Mouse (Mus musculus) MEL (cell line): ENCODE results near the gene Ttll6. TPM values are rescaled to one million over a fixed set of nuclear protein-coding genes. Genes with fewer than 3 reads are reported as not detected.

Experiments
- DNase-seq: peaks from one replicate; pipeline ENCODE4 v3.0.0; 2011; ENCODE audit warnings: low read depth, low spot score
- H3K27ac ChIP-seq: 2 replicates; pipeline ENCODE4 v1.5.1; 2012; ENCODE audit warnings: low read depth, mild to moderate bottlenecking, control low read depth, low read length, moderate library complexity; ENCODE audit not compliant: control insufficient read depth
- H3K27me3 ChIP-seq, 2 experiments: fragments of 150-350 bp in 1 of 2; sonication (generic) in 1 of 2; 2 replicates each; pipeline ENCODE4 v1.6.1; 2012; ENCODE audit warnings: low read length in 2 of 2, mild to moderate bottlenecking in 2 of 2, improper control_type of control experiment in 1 of 2, moderate library complexity in 1 of 2; ENCODE audit not compliant: insufficient read depth in 2 of 2, control insufficient read depth in 1 of 2
- H3K36me3 ChIP-seq, 2 experiments: 2 replicates each; pipeline ENCODE4 v1.6.1; 2012 to 2014; ENCODE audit warnings: low read length in 2 of 2, improper control_type of control experiment in 1 of 2, inconsistent platforms in 1 of 2, mild to moderate bottlenecking in 1 of 2; ENCODE audit not compliant: insufficient read depth in 2 of 2, control insufficient read depth in 1 of 2
- H3K4me1 ChIP-seq, 2 experiments: fragments of 150-350 bp in 1 of 2; sonication (generic) in 1 of 2; 2 replicates each; pipeline ENCODE4 v1.6.1; 2012; ENCODE audit warnings: low read length in 2 of 2, improper control_type of control experiment in 1 of 2, mild to moderate bottlenecking in 1 of 2; ENCODE audit not compliant: insufficient read depth in 2 of 2, control insufficient read depth in 1 of 2
- H3K4me3 ChIP-seq, 2 experiments: fragments of 150-350 bp in 1 of 2; sonication (generic) in 1 of 2; 2 replicates each; pipeline ENCODE4 v1.5.1; 2012; ENCODE audit warnings: low read depth in 2 of 2, low read length in 2 of 2, mild to moderate bottlenecking in 2 of 2, moderate library complexity in 2 of 2, control low read depth in 1 of 2, improper control_type of control experiment in 1 of 2; ENCODE audit not compliant: control insufficient read depth in 1 of 2, insufficient read depth in 1 of 2
- H3K79me2 ChIP-seq: 2 replicates; pipeline ENCODE4 v1.6.1; 2012; ENCODE audit warnings: mild to moderate bottlenecking, low read length, moderate library complexity; ENCODE audit not compliant: control insufficient read depth, poor library complexity, insufficient read depth
- H3K9ac ChIP-seq: 2 replicates; pipeline ENCODE4 v1.6.1; 2012; ENCODE audit warnings: low read depth, mild to moderate bottlenecking, control low read depth, low read length, moderate library complexity; ENCODE audit not compliant: control insufficient read depth, poor library complexity, severe bottlenecking
- H3K9me3 ChIP-seq: fragments of 150-350 bp; sonication (generic); replicated peaks from 2 replicates; pipeline ENCODE4 v1.6.1; 2012; ENCODE audit warnings: mild to moderate bottlenecking, low read length, improper control_type of control experiment, moderate library complexity; ENCODE audit not compliant: insufficient read depth
- CTCF ChIP-seq, 3 experiments: IDR thresholded peaks in 2 of 3; conservative IDR thresholded peaks in 1 of 3; 2 replicates each; pipeline ENCODE4 v1.5.1; 2011 to 2012; ENCODE audit warnings: low read length in 3 of 3, low read depth in 2 of 3, mild to moderate bottlenecking in 2 of 3, improper control_type of control experiment in 1 of 3, inconsistent platforms in 1 of 3, mixed read lengths in 1 of 3, moderate library complexity in 1 of 3; ENCODE audit not compliant: control insufficient read depth in 1 of 3, insufficient read depth in 1 of 3, poor library complexity in 1 of 3, severe bottlenecking in 1 of 3
- ELF1 ChIP-seq: IDR thresholded peaks from 2 replicates; pipeline ENCODE4 v1.6.1; 2014; ENCODE audit warnings: low read depth, mild to moderate bottlenecking, inconsistent platforms, low read length, improper control_type of control experiment, moderate library complexity
- MAX ChIP-seq: IDR thresholded peaks from 2 replicates; pipeline ENCODE4 v1.6.1; 2011; ENCODE audit warnings: low read length, improper control_type of control experiment
- MAZ ChIP-seq: IDR thresholded peaks from 2 replicates; pipeline ENCODE4 v1.6.1; 2012; ENCODE audit warnings: low read depth, mild to moderate bottlenecking, inconsistent platforms, low read length, improper control_type of control experiment
- POLR2A ChIP-seq, 2 experiments: IDR thresholded peaks; 2 replicates each; pipeline ENCODE4 v1.6.1; 2011 to 2012; ENCODE audit warnings: low read length in 2 of 2, mild to moderate bottlenecking in 2 of 2, control low read depth in 1 of 2, improper control_type of control experiment in 1 of 2, low read depth in 1 of 2, moderate library complexity in 1 of 2; ENCODE audit not compliant: control insufficient read depth in 1 of 2, insufficient read depth in 1 of 2, poor library complexity in 1 of 2
- RAD21 ChIP-seq: IDR thresholded peaks from 2 replicates; pipeline ENCODE4 v1.6.1; 2011; ENCODE audit warnings: mild to moderate bottlenecking, low read depth, low read length, improper control_type of control experiment
- SIN3A ChIP-seq: IDR thresholded peaks from 2 replicates; pipeline ENCODE4 v1.6.1; 2012; ENCODE audit warnings: low read length, improper control_type of control experiment, inconsistent platforms
- TBP ChIP-seq: IDR thresholded peaks from 2 replicates; pipeline ENCODE4 v1.8.0; 2011; ENCODE audit warnings: low read depth, low read length, improper control_type of control experiment
- TCF12 ChIP-seq: IDR thresholded peaks from 2 replicates; pipeline ENCODE4 v1.6.1; 2014; ENCODE audit warnings: low read depth, mild to moderate bottlenecking, inconsistent platforms, low read length, improper control_type of control experiment, moderate library complexity
- USF1 ChIP-seq: IDR thresholded peaks from 2 replicates; pipeline ENCODE4 v1.6.1; 2014; ENCODE audit warnings: low read depth, mild to moderate bottlenecking, inconsistent platforms, low read length, improper control_type of control experiment, moderate library complexity
- polyA plus RNA-seq, 2 experiments: library from polyadenylated mRNA; stranded (reverse) in 1 of 2; unstranded in 1 of 2; fragments of >175 nt in 1 of 2; fragments of >200 nt in 1 of 2; gene quantifications; 2 replicates each; pipeline versions ENCODE4 v1.2.1 to v1.2.4; 2012; ENCODE audit warnings: low replicate concordance in 2 of 2, low read depth in 1 of 2; ENCODE audit not compliant: insufficient read length in 2 of 2, insufficient read depth in 1 of 2, missing spikeins in 1 of 2
- total RNA-seq: library from RNA; depleted of rRNA; stranded (reverse); fragments of 300-350 nt; gene quantifications from 2 replicates; pipeline ENCODE4 v1.2.3, GENCODE M21; 2012

Gene Ttll6
- total and polyA plus RNA-seq, 3 experiments, result 0.03 TPM; not detected in 2

- H3K27me3 ChIP-seq, result peaks cover 0 to under 1% of the 10 kb centered on the region in 2 experiments; a peak in 2 of 4 replicates
These were observed 61.5 kb downstream of the Ttll6 start for GRCm38 (mm10) chr11:96194961-96195640.

DNA sequence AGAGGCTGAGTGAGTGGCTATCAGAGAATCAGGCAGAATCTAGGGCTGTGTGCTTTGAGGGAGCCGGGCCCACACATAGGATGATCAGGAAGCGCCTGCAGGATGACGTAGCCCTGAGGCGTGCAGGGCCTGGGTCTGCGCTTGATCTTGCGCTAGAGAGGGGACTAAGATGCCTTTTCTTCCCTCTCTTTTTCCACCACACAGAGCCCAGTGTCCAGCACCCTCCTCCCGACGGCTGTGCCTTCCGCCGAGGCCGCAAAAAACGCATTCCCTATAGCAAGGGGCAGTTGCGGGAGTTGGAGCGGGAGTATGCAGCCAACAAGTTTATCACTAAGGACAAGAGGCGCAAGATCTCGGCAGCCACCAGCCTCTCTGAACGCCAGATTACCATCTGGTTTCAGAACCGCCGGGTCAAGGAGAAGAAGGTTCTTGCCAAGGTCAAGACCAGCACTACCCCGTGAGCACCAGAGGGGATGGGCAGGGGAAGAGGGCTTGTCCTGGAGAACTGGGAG is 62.2 kb downstream of the Ttll6 start:
- H3K79me2 ChIP-seq, result peaks cover 6% of the 10 kb centered on the region
- no peak overlapping the region; the same call in 1 of the 2 replicates for H3K27ac ChIP-seq
- H3K9me3 ChIP-seq, result no peaks in the 10 kb centered on the region
- H3K27me3 ChIP-seq, result no peaks in the 10 kb centered on the region; a peak in 1 of 4 replicates
- H3K9ac ChIP-seq, result peak overlapping the region; percentile 79
- peaks cover 7 to 20% of the 10 kb centered on the region in 2 experiments for H3K4me1 ChIP-seq
- H3K36me3 ChIP-seq, result peaks cover 0 to 12% of the 10 kb centered on the region in 2 experiments; a peak in 2 of 4 replicates
- H3K4me3 ChIP-seq, result peak overlapping the region; percentile 70 to 90
- peak; percentile 68 for DNase-seq
- TF ChIP-seq MAX (0 out of 2 replicates have a peak, but pooled peaks have one; percentile 13), USF1 (no peak), ELF1 (peak; percentile 41; the same call in 1 of the 2 replicates), TBP (no peak)

More at GRCm38 (mm10) chr11:96194961-96195640, 61.5 kb downstream of the Ttll6 start:
- peak; percentile 41 for DNase-seq
- H3K79me2 ChIP-seq, result peaks cover 6% of the 10 kb centered on the region
- H3K9ac ChIP-seq, result peak overlapping the region; percentile 79
- peaks cover 7 to 14% of the 10 kb centered on the region in 2 experiments for H3K4me1 ChIP-seq
- H3K27ac ChIP-seq, result no peak overlapping the region
- no peaks in the 10 kb centered on the region for H3K9me3 ChIP-seq
- TF ChIP-seq RAD21 (no peak), POLR2A (IDR thresholded peaks at IDR 0.05; ENCODE audit: control insufficient read depth in 1 of 2, insufficient read depth in 1 of 2, low read depth in 1 of 2, low read length in 2 of 2, poor library complexity in 1 of 2) (0 out of 4 replicates have a peak, but pooled peaks of 1 of the 2 experiments have one; percentile 7)
- peaks cover 0 to 8% of the 10 kb centered on the region in 2 experiments; a peak in 2 of 4 replicates for H3K36me3 ChIP-seq
- H3K4me3 ChIP-seq, result peak overlapping the region; percentile 70 to 90

DNA sequence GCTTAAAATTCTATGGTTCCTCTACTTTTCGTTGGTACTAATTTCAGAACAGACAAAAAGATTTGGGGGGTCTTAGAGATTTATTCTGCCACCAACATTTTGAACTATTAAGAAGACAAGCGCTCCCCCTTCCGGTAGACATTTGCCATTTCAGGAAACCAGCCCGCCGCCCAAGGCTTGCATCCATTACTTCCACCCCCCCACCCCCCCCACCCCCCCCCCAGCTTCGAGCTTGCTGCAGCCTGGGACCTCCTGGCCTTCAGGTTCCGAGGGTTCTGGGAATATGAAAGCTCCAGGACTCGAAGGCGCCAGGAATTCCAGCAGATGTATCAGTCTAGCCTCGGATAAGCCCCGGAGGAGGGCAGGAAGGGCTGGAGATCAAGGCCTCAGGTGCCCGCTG is 65.1 kb downstream of the Ttll6 start:
- peak overlapping the region; percentile 74 to 94 for H3K4me3 ChIP-seq
- no peaks in the 10 kb centered on the region for H3K9me3 ChIP-seq
- peak overlapping the region; percentile 95; the same call in 1 of the 2 replicates for H3K27ac ChIP-seq
- H3K36me3 ChIP-seq, result peaks cover 0 to 8% of the 10 kb centered on the region in 2 experiments; a peak in 2 of 4 replicates
- H3K9ac ChIP-seq, result peak overlapping the region; percentile 87
- peaks cover 0 to 12% of the 10 kb centered on the region in 2 experiments; a peak in 2 of 4 replicates for H3K4me1 ChIP-seq
- DNase-seq, result peak; percentile 79
- H3K79me2 ChIP-seq, result peaks cover 13% of the 10 kb centered on the region
- TF ChIP-seq TCF12 (no peak), SIN3A (peak; percentile 16; the same call in 1 of the 2 replicates), RAD21 (peak; percentile 40), MAZ (peak; percentile 38; the same call in 1 of the 2 replicates), CTCF (IDR thresholded peaks at IDR 0.05 in 2 of 3, conservative IDR thresholded peaks at IDR 0.05 in 1 of 3; ENCODE audit: control insufficient read depth in 1 of 3, insufficient read depth in 1 of 3, low read depth in 2 of 3, low read length in 3 of 3, poor library complexity in 1 of 3, severe bottlenecking in 1 of 3) (peak in 2 of 3 experiments; percentile 53 to 67; a peak in 4 of 6 replicates), USF1 (no peak)
- H3K27me3 ChIP-seq, result no peaks in the 10 kb centered on the region
